Mouse (Mus musculus) ES-E14 (cell line): ENCODE measurements at regions not wholly inside any gene's neighbourhood (a gene's known extent, or its start where the extent isn't known, plus 50 kb on each side); places are given as distances from the start of the nearest gene placed in this dataset.

Experiments
- HCFC1 ChIP-seq: IDR thresholded peaks from 2 replicates; pipeline ENCODE4 v1.6.1; 2012; ENCODE audit warnings: low read length, inconsistent platforms, borderline replicate concordance; ENCODE audit not compliant: insufficient read depth
- MAFK ChIP-seq: IDR thresholded peaks from 2 replicates; pipeline ENCODE4 v1.6.1; 2014; ENCODE audit warnings: mild to moderate bottlenecking, low read depth, low read length, inconsistent platforms; ENCODE audit not compliant: insufficient read depth

- TF ChIP-seq MAFK (no peak), HCFC1 (no peak)
Measured at GRCm38 (mm10) chr15:43992936-43993335, 3858.8 kb downstream of the 9330182O14Rik start.
